Mouse (Mus musculus) fat pad, adult 2 months (tissue): ENCODE measurements around the gene Pla2g7.

Experiments
- DNase-seq: peaks from one replicate; pipeline ENCODE4 v3.0.0-alpha.2; 2011; ENCODE audit warnings: low read depth, low spot score; ENCODE audit errors: extremely low read depth

The Pla2g7 gene

GRCm38 (mm10) chr17:43573624-43574073, 5.8 kb downstream of the Pla2g7 start:
- DNase-seq, result no peak

GRCm38 (mm10) chr17:43580456-43580855, 12.6 kb downstream of the Pla2g7 start:
- DNase-seq, result no peak

DNA sequence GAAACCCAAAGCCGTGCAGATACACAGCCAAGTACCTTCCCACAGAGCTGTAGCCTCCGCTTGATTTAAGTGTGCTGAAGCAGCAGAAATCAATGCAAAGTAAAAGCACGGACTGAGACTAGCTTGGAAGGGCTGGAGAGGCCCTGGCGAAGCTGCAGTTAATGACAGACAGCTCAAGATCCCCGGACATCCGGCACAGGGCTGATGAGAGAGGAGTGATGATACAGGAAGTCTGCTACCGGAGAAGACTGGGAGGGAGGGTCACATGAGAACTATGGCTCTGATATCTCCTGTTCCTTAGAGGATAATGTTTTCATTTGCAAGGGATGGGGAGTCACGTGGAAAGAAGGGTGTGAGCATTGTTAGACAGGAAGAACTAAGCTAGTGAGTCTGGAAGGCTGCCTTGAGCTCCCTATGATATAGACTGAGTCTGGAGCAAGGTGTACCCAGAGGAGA, 13.1 kb downstream of the Pla2g7 start:
- DNase-seq, result no peak

GRCm38 (mm10) chr17:43584771-43585170, 16.9 kb downstream of the Pla2g7 start:
- no peak for DNase-seq

DNA sequence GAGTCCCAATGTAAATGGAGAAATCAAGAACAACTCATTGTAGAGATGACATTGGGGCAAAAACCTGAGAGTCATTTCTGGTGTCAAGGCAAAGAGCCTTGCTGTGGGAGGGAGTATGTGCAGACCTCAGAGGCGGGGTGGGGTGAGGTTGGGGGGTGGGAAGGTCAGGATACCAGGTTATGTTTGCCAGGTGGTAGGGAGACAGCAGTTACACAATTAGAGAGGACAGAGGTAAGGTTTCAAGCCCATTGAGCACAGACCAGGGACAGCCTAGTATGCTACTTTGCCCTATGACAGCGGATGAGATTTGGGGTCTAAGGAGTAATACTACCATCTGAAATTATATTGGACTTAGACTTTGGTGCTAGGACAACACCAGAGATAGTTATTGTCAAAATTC, 19.4 kb downstream of the Pla2g7 start:
- DNase-seq, result no peak

GRCm38 (mm10) chr17:43589750-43590149, 21.9 kb downstream of the Pla2g7 start:
- DNase-seq, result no peak

DNA sequence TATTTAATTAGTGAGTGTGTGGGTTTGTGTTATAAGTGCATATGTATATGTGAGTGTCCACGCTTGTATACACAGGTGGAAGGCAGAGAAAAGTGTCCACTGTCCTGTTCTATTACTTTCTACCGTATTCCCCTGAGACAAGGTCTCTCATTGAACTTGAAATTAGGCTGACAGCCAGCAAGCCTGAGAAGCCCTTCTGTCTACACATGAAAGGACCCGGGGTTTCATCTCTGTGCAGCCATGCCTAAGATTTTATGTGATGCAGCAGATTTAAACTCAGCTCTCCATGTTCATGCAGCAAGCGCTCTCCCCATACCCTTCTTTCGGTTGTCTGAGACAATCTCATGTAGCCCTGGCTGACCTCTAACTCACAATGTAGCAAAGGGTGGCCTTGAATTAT, 22.6 kb downstream of the Pla2g7 start:
- DNase-seq, result no peak

DNA sequence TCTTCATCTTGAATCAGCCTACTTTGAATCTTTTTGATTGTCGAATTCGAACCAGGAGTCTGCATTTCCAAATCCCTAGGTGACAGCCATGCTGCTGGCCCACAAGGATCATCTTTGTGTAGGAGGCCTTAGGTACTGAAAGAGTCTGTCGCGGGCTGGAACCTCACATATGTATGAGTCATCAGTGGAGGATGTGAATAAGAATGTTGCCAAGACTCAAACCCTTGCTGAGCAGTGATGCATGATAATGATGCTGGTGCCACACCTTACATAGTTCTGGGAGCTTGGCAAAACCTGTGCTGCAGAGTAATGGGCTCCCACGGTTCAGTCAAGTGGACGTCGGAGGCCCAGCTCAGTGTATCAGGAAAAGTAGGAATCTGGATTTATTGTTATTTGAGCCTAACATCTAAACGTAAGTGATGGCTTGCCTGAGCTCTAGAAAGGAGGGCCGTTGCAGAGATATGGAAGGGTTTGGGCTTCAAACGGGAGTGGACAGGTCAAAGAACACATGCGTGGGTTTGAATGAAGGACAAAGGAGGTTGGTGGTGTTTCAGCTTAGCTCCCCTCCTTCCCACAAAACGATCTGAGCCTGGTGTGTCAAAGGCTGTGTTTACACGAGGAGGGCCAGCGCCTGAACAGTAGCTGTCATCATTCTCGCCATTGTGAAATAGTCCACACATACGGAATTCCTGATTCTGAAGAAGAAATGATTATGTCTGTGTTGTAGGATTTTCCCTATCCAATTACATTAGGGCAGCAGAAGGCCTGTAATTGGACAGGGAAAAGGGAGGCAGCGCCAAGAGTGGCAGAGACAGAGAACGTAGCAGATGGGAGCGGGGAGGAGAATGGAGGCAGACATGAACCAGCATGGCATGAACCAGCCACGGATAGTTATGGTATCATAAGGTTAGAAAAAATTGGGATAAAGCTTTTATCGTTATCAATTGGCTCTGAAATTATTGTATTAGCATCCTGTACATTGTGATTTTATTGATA, 24.7 kb downstream of the Pla2g7 start:
- DNase-seq, result no peak

DNA sequence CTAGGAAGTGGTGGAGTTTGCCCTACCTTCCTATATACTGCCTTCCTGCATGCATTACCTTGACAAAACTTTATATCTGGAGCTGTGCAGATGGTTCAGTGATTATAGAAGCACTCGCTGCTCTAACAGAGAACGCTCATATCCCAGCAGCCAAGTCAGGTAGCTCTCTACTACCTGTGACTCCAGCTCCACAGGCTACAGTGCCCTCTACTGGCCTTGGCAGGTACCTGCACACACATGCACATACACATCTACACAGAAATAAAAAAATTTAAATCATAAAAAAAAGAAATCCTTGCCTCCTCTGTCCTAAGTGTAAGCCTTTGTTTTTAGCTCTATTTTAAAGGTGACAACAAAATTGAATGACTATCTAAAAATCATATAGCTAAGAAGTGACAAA, 29.8 kb downstream of the Pla2g7 start:
- DNase-seq, result no peak

DNA sequence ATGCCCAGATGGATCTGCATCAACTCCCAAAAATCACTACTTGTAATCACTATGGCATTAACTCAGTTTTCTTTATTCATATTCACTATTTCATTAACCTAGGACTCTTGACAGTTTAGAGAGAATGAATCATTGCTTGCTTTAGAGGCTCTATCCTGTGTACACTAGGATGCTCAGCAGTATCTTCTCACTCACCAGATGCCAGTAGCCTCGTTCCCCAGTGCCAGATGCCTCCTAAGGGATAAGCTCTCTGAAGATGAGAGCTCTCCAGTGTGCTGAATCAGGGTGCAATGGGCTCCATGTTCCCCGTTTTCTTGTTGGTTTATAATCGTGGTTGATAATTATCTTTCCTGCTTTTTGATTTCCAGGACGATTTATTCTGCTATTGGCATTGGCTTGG, 30.8 kb downstream of the Pla2g7 start:
- no peak for DNase-seq

- DNase-seq, result no peak
Measured at GRCm38 (mm10) chr17:43606704-43607103, 38.8 kb downstream of the Pla2g7 start.

GRCm38 (mm10) chr17:43611586-43611985, 43.7 kb downstream of the Pla2g7 start:
- DNase-seq, result no peak

GRCm38 (mm10) chr17:43612221-43612620, 44.3 kb downstream of the Pla2g7 start:
- no peak for DNase-seq

- DNase-seq, result no peak
Measured at GRCm38 (mm10) chr17:43619156-43619555, 51.3 kb downstream of the Pla2g7 start.

GRCm38 (mm10) chr17:43622076-43622475, 54.2 kb downstream of the Pla2g7 start:
- no peak for DNase-seq

- DNase-seq, result no peak
Measured at GRCm38 (mm10) chr17:43628246-43628645, 60.3 kb downstream of the Pla2g7 start.

- no peak for DNase-seq
Measured at GRCm38 (mm10) chr17:43629026-43629495, 61.2 kb downstream of the Pla2g7 start.

DNA sequence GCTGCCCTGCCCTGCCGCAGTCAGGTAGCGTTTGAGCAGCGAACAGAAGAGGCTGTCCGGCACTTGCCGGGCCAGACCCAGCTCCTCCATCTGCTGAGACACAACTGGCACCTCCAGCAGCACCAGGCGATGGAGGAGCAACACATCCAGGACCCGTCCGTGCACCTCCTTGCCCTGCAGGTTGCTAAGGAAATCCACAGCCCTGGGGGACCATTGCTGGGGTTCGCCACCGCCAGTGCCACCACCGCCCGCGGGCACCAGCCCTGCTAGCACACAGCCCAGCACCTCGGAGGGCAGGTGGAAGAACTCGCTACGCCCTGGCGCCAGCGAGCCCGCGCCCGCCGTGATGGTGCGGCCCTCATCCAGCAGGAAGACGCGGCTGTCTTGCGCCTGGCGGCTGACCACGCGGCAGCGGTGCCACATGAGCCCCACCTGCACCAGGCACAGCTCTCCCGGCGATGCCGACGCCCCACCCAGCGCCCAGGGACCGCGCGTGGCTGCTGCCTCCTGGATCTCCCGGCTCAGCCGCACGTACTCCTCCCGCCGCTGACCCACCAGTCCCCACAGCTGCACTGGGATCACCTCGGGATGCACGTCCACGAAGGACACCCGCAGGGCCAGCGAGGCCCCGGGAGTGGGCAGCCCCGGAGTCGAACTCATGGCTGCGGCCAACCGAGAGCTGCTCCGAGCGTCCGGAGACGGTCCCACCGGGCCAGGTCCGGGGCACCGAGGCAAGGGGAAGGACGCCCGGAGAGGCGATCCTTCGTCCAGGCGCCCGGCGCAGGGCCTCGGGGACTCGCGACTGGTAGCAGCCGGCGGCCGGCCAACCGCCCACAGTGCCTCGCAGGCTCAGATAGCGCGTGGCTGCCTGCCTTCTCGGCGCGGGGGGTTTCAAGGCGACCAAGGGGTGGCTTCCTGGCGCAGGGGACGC, 61.9 kb downstream of the Pla2g7 start, which contains the start of gene Tdrd6:
Gene Tdrd6, minus strand, starts transcription at position 804 of the 931 bp plus-strand sequence.
- no peak for DNase-seq

GRCm38 (mm10) chr17:43630427-43630760, 62.5 kb downstream of the Pla2g7 start:
- no peak for DNase-seq

- no peak for DNase-seq
Measured at GRCm38 (mm10) chr17:43637146-43637545, 69.2 kb downstream of the Pla2g7 start.

GRCm38 (mm10) chr17:43640825-43641224, 72.9 kb downstream of the Pla2g7 start:
- DNase-seq, result no peak
